Mouse (Mus musculus) midbrain, embryonic 11.5 days (tissue): ENCODE measurements at regions not wholly inside any gene's neighbourhood (a gene's known extent, or its start where the extent isn't known, plus 50 kb on each side); places are given as distances from the start of the nearest gene placed in this dataset.

Experiments
- ATAC-seq: fragments of 200-750 bp; cut with Nextera tagmentation; 2 replicates; pipeline ENCODE4 v1.8.0; 2017; ENCODE audit warnings: moderate TSS enrichment, moderate library complexity; ENCODE audit not compliant: low FRiP score
- DNase-seq: peaks from one replicate; pipeline ENCODE4 v3.0.0; 2015; ENCODE audit warnings: low spot score; ENCODE audit errors: missing footprints
- H3K27ac ChIP-seq: fragments of 300-500 bp; sonication (generic); 2 replicates; pipeline ENCODE4 v1.5.1; 2014; ENCODE audit warnings: low read depth, low read length
- H3K27me3 ChIP-seq: fragments of 300-500 bp; sonication (generic); 2 replicates; pipeline ENCODE4 v1.6.1; 2014; ENCODE audit warnings: mild to moderate bottlenecking, low read length, moderate library complexity, mixed read lengths; ENCODE audit not compliant: control insufficient read depth, insufficient read depth
- H3K36me3 ChIP-seq: fragments of 300-500 bp; sonication (generic); 2 replicates; pipeline ENCODE4 v1.6.1; 2014; ENCODE audit warnings: mild to moderate bottlenecking, low read length, moderate library complexity, mixed read lengths; ENCODE audit not compliant: control insufficient read depth, insufficient read depth
- H3K4me1 ChIP-seq: fragments of 300-500 bp; sonication (generic); 2 replicates; pipeline ENCODE4 v1.6.1; 2014; ENCODE audit warnings: low read length; ENCODE audit not compliant: control insufficient read depth, insufficient read depth
- H3K4me2 ChIP-seq: fragments of 300-500 bp; sonication (generic); 2 replicates; pipeline ENCODE4 v1.6.1; 2014; ENCODE audit warnings: mild to moderate bottlenecking, moderate library complexity
- H3K4me3 ChIP-seq: fragments of 300-500 bp; sonication (generic); 2 replicates; pipeline ENCODE4 v1.5.1; 2014; ENCODE audit warnings: low read depth, low read length
- H3K9ac ChIP-seq: fragments of 300-500 bp; sonication (generic); 2 replicates; pipeline ENCODE4 v1.6.1; 2014; ENCODE audit warnings: low read length
- H3K9me3 ChIP-seq: fragments of 300-500 bp; sonication (generic); 2 replicates; pipeline ENCODE4 v1.6.1; 2016; ENCODE audit warnings: low read length; ENCODE audit not compliant: control insufficient read depth
- WGBS: fragments of 180-500 bp; shearing (Covaris S2); extraction: QIAGEN DNeasy Blood & Tissue Kit; methylation state at CpG from one replicate; pipeline ENCODE4 v1.1.7; 2014; 5-methylcytosine and 5-hydroxymethylcytosine counted together

DNA sequence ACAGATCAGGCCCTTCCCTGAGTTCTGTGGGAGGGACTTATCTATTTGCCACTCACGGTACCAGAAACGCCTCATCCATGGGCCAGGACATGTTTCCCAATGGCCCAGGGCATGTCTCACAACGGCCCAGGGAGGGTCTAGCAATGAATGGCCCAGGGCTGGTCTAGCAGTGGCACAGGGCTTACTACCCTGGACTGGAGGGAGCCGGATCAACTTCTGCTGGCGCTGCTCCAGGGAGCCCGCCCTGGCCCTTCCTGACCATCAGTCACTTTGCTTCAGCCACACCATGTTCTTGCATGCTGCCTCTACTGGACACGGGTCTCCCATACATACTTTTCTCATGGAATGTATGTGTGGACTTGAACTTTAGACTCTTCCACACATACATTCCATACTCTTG lies 290.1 kb upstream of the Zfp637 start:
- no peaks in the 10 kb centered on the region for H3K36me3 ChIP-seq
- ATAC-seq (no peak), DNase-seq (no peak)
- no peak overlapping the region for H3K27ac ChIP-seq
- H3K4me2 ChIP-seq: no peak overlapping the region
- no peaks in the 10 kb centered on the region for H3K9me3 ChIP-seq
- H3K9ac ChIP-seq: no peak overlapping the region
- H3K27me3 ChIP-seq: no peaks in the 10 kb centered on the region
- no peaks in the 10 kb centered on the region for H3K4me1 ChIP-seq
- H3K4me3 ChIP-seq: no peak overlapping the region
- 96% methylated on average over 7 of the region's 7 CpGs for WGBS

DNA sequence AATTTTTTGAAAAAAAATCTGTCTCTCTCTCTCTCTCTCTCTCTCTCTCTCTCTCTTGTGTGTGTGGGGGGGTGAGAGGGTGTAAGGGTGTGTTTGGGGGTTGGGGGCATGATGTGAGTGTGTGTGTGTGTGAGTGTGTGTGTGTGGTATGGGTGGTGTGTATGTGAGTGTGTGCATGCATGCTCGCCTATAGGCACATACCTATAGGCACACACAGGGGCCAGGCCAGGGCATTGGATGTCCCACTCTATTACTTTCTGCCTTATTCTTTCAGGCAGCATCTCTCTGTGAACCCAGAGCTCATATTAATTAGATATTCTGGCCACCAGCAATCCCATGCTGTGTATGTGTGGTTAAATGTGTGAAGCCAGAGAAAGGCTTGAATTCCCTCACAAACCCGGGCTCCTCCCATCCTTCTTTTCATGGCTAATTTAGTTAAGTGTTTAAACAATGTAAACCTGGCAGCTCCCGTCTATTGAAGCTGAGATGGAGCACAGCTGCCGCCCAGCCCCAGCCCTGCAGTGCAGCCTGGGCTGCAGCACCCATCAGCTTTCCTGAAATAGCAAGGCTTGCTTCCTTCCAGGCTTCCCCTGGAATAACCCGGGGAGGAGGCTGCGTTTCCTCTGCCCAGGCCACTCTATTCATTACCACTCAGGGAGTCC lies 288.8 kb upstream of the Zfp637 start:
- no peaks in the 10 kb centered on the region for H3K4me1 ChIP-seq
- H3K4me2 ChIP-seq: no peak overlapping the region
- no peaks in the 10 kb centered on the region for H3K36me3 ChIP-seq
- 26% methylated on average over 6 of the region's 6 CpGs for WGBS
- DNase-seq (peak; percentile 74), ATAC-seq (peak; percentile 65)
- no peak overlapping the region for H3K4me3 ChIP-seq
- H3K9me3 ChIP-seq: no peaks in the 10 kb centered on the region
- H3K9ac ChIP-seq: no peak overlapping the region
- no peak overlapping the region for H3K27ac ChIP-seq
- no peaks in the 10 kb centered on the region for H3K27me3 ChIP-seq

DNA sequence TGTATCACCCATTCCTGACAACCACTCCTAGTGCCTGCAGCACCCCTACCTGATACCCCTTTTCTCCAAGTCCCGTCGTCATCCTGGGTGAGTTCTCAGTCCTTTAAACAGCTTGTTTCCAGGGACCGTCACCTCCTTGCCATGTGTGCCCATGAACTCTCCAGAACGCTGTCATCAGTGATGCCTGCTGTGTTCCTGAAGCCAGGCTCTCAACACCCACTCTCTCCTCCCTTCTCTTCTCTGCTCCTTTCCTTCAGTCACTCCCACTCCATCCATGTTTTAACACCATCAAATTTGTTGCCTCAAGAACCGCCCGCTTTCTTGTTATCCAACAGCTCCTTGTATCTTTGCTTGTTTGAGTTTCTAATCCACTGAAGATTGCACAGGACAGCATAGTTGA lies 277.8 kb upstream of the Zfp637 start:
- WGBS: 91% methylated on average over 6 of the region's 6 CpGs

DNA sequence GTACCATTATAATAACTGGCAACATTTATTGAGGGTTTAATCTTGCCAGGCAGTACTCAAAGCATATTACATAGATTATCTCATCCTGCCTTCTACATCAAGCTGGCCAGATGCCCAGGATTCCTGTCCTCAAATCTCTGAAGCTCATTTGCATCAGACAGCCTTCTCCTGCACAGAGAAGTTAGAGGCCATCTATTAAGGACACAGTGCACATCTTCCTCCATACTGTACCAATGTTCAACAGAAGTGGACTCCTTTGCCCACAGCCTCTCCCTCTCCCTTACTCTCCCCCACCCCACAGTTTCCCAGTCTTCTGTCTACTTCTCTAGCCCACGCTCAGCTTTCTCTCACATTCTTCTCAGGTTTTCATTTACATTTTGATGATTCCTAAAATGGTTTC lies 277.3 kb upstream of the Zfp637 start:
- no peak overlapping the region for H3K27ac ChIP-seq
- H3K9me3 ChIP-seq: no peaks in the 10 kb centered on the region
- H3K27me3 ChIP-seq: no peaks in the 10 kb centered on the region
- H3K9ac ChIP-seq: no peak overlapping the region
- no peaks in the 10 kb centered on the region for H3K36me3 ChIP-seq
- no peak for ATAC-seq
- WGBS: 86% methylated on average over 1 of the region's 1 CpGs
- no peak overlapping the region for H3K4me3 ChIP-seq
- no peak for DNase-seq
- no peak overlapping the region for H3K4me2 ChIP-seq
- no peaks in the 10 kb centered on the region for H3K4me1 ChIP-seq

More for the DNA sequence above, 277.8 kb upstream of the Zfp637 start:
- Histone ChIP-seq H3K9me3 (no peaks in the 10 kb centered on the region), H3K27ac (no peak overlapping the region), H3K9ac (no peak overlapping the region), H3K4me2 (no peak overlapping the region), H3K4me1 (no peaks in the 10 kb centered on the region), H3K36me3 (no peaks in the 10 kb centered on the region), H3K4me3 (no peak overlapping the region), H3K27me3 (no peaks in the 10 kb centered on the region)
- ATAC-seq: no peak
- DNase-seq: no peak

DNA sequence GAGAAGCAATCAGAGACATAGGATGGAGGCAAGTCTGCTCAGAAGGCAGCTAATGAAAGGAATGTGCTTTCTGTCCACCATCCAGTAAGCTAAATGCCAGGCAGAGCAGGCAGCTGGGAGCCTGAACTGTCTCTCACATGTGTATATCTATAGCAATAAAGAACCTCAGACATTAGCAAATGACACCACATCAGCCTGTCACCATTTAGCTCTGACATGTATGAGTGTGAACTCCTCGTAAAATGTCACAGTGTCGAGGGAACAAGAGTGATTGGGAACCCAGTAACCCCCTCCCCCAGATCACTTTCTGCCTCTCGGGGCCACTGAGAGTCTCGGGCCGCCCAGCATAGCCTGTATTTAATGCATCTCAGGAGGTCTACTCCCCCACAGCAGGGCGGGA lies 274.2 kb upstream of the Zfp637 start:
- no peaks in the 10 kb centered on the region for H3K27me3 ChIP-seq
- no peak overlapping the region for H3K27ac ChIP-seq
- 88% methylated on average over 6 of the region's 6 CpGs for WGBS
- no peak overlapping the region for H3K4me2 ChIP-seq
- H3K9ac ChIP-seq: no peak overlapping the region
- no peaks in the 10 kb centered on the region for H3K4me1 ChIP-seq
- DNase-seq (no peak), ATAC-seq (no peak)
- no peaks in the 10 kb centered on the region for H3K36me3 ChIP-seq
- no peaks in the 10 kb centered on the region for H3K9me3 ChIP-seq
- no peak overlapping the region for H3K4me3 ChIP-seq

DNA sequence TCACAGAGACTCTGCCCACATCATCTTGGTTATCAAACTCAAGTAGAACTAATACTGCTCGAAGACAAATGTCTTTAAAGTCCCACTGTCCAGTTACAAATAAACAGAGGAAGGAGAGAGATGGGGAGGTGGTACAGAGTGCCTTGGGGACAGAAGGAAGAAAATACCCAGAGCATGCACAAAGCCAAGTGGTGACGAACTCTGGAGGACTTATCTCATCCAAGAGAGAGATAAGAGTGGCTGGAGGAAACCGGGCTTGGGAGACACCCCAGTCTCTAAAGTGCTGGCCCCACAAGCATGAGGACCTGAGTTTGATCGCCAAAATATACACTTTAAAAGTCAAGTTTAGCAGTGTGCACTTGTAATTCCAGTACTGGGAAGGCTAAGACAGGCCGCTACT lies 273.3 kb upstream of the Zfp637 start:
- DNase-seq: no peak
- Histone ChIP-seq H3K9me3 (no peaks in the 10 kb centered on the region), H3K27ac (no peak overlapping the region), H3K36me3 (no peaks in the 10 kb centered on the region), H3K4me1 (no peaks in the 10 kb centered on the region), H3K27me3 (no peaks in the 10 kb centered on the region), H3K4me2 (no peak overlapping the region), H3K4me3 (no peak overlapping the region), H3K9ac (no peak overlapping the region)
- ATAC-seq: no peak
- WGBS: 88% methylated on average over 5 of the region's 5 CpGs

DNA sequence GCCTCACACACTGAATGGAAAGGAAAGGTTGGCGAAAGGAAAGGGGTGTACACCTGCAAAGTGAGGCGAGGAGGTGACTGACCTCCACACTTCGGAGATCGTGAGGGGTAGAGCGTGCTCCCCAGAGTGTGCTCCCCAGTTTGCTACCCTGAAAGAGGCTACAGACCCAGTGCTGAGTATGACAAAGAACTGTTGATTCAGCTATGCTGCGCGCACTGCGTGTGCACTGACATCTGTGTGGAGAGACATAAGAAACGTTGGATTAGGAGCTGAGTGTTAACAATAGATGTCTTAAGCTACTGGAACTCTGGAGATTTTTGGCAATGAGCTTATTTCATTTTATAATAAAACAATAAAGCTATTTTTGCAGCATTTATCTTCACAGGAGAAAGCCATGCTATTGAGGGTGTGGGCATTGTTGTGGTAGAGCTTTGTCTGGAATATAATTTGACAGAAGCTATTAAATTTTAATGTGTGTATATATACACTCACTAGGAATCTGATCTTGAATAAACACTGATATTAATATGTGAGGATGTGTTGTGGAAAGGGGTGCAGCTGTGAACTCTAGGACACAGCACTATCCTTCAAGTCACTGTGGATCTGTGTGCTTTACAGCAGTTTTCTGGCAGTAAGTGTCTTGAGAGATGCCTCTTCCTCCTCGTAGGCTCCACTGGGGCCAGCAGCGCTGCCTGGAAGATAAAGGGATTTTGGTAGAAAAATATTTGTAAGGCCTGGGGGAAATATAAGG lies 271.2 kb upstream of the Zfp637 start:
- Histone ChIP-seq H3K27ac (no peak overlapping the region), H3K27me3 (no peaks in the 10 kb centered on the region), H3K9me3 (no peaks in the 10 kb centered on the region), H3K4me2 (no peak overlapping the region), H3K4me3 (no peak overlapping the region), H3K36me3 (no peaks in the 10 kb centered on the region), H3K9ac (no peak overlapping the region), H3K4me1 (no peaks in the 10 kb centered on the region)
- ATAC-seq (0 out of 2 replicates have a peak, but pooled peaks have one; percentile 38), DNase-seq (no peak)
- 78% methylated on average over 11 of the region's 11 CpGs for WGBS

DNA sequence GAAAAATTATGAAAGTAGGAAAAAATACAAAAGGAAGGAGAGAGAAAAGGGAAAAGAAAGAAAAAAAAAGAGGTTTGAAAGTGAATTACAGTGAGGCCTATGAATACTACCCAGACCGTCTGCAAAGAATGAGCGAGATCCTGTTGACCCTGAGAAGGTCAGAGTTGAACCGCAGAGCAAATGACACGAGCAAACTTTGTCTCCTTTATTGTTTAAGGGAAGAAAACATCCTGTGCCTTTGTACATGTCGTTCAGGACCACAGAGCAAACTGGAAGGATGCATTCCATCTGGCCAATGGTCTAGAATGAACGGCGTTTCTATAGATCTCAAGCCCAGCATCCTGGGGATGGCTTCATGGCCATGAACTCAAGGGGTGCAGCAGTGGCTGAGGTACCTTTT lies 270.6 kb upstream of the Zfp637 start:
- WGBS: 55% methylated on average over 7 of the region's 7 CpGs
- no peak overlapping the region for H3K27ac ChIP-seq
- no peak overlapping the region for H3K4me2 ChIP-seq
- no peak overlapping the region for H3K9ac ChIP-seq
- no peaks in the 10 kb centered on the region for H3K9me3 ChIP-seq
- DNase-seq: no peak
- no peak overlapping the region for H3K4me3 ChIP-seq
- ATAC-seq: no peak
- no peaks in the 10 kb centered on the region for H3K27me3 ChIP-seq
- H3K36me3 ChIP-seq: no peaks in the 10 kb centered on the region
- no peaks in the 10 kb centered on the region for H3K4me1 ChIP-seq

DNA sequence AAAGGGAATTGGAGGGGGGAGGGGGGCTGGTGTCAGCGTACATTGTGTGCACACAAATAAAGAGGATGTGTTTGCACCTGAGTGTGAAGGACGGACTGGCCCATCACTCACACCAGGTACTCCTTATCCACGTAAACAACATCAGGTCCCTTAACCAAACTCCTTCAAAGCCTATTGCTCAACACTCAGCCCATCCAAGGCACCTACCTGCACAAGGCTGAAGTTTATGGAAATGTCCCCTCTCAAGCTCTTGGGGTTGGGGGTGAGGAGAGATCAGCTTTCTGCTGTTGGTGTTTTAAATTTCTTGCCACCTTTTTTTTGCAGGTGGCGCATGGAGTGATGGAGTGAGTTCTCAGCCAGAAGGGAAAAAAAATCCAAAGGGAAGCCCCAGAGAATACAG lies 270.2 kb upstream of the Zfp637 start:
- Histone ChIP-seq H3K9ac (no peak overlapping the region), H3K27me3 (no peaks in the 10 kb centered on the region), H3K4me2 (no peak overlapping the region), H3K27ac (no peak overlapping the region), H3K9me3 (no peaks in the 10 kb centered on the region), H3K4me3 (no peak overlapping the region), H3K4me1 (no peaks in the 10 kb centered on the region), H3K36me3 (no peaks in the 10 kb centered on the region)
- 96% methylated on average over 4 of the region's 4 CpGs for WGBS
- ATAC-seq: no peak
- no peak for DNase-seq
